Comparison of ENCODE assay signal across 9 mouse cellular contexts in genomic region chr4:129082379-129083115, GRCm38 (mm10). TPM values are rescaled to one million over a fixed set of nuclear protein-coding genes. Genes with fewer than 3 reads are reported as not detected.
A peak's percentile ranks its signal among the peaks of the same experiment; 100 is the strongest.
DNase-seq lines count a peak whose midpoint lies in the region; ATAC-seq lines count a peak whose summit lies in the region.
"Had no signal": no experiment of that assay in that cellular context is flagged by ENCODE, and none has a peak within 500 bp of the region (broad histone marks: within the 10 kb centered on the region; RNA-seq: fewer than 3 reads in every experiment).

No protein-coding gene starts in this region.

- H3K4me3 ChIP-seq in forebrain, embryonic 10.5 days = no peak overlapping the region
- H3K4me3 ChIP-seq in lung, embryonic 16.5 days (ENCODE audit: low read length) = no peak overlapping the region
- H3K4me3 ChIP-seq: limb, embryonic 12.5 days had no signal

- intact Hi-C loops in heart, postnatal 14 days (cut with DNase I) = loop anchor here (1.0 kb wide), 1 partner anchor 111 kb away; no protein-coding TSS in a partner anchor

- ATAC-seq in lung, embryonic 16.5 days (ENCODE audit: low read depth) = peak; percentile 85

- no peak overlapping the region for H3K9ac ChIP-seq in lung, embryonic 16.5 days (ENCODE audit: low read length)
- H3K9ac ChIP-seq: limb, embryonic 12.5 days had no signal

- no peaks in the 10 kb centered on the region for H3K4me1 ChIP-seq in forebrain, embryonic 10.5 days
- peaks cover 9% of the 10 kb centered on the region for H3K4me1 ChIP-seq in lung, embryonic 16.5 days (replicated peaks; ENCODE audit: control insufficient read depth, insufficient read depth, low read length)
- H3K4me1 ChIP-seq: limb, embryonic 12.5 days had no signal

- DNase-seq in ES-CJ7 (ENCODE audit: low read depth, low spot score) = peak; percentile 79
- DNase-seq in c-Kit-negative CD71-positive TER-119-positive erythroid progenitor cells, embryonic 14.5 days (ENCODE audit: low read depth, low spot score) = peak; percentile 16
- peak; percentile 64 for DNase-seq in forebrain, embryonic 10.5 days (ENCODE audit: extremely low spot score, low spot score)
- DNase-seq in heart, postnatal 14 days = peak; percentile 63 to 75
- peak; percentile 37 to 74 for DNase-seq in layer of hippocampus, adult 18-20 months (ENCODE audit: low spot score in 2 of 2)
- peak; percentile 85 for DNase-seq in retina, embryonic 14.5 days (ENCODE audit: low spot score)
- peak; percentile 75 for DNase-seq in thymus, postnatal 4 days

- 0 out of 2 replicates have a peak overlapping the region, but pooled peaks have one; percentile 8 for H3K4me2 ChIP-seq in lung, embryonic 16.5 days (ENCODE audit: low read depth, low read length)
- H3K4me2 ChIP-seq: limb, embryonic 12.5 days had no signal

- H3K27ac ChIP-seq in forebrain, embryonic 10.5 days = no peak overlapping the region
- peak overlapping the region; percentile 64 for H3K27ac ChIP-seq in lung, embryonic 16.5 days (ENCODE audit: low read length)
- H3K27ac ChIP-seq: limb, embryonic 12.5 days had no signal

- 54% methylated on average over 10 of the region's 10 CpGs for WGBS in forebrain, embryonic 10.5 days
- 29% methylated on average over 10 of the region's 10 CpGs for WGBS in lung, embryonic 16.5 days

- H3K36me3 ChIP-seq in forebrain, embryonic 10.5 days (replicated peaks) = peaks cover 60% of the 10 kb centered on the region
- peaks cover 33% of the 10 kb centered on the region for H3K36me3 ChIP-seq in lung, embryonic 16.5 days (ENCODE audit: control insufficient read depth, insufficient read depth, low read length)

- H3K27me3 ChIP-seq in forebrain, embryonic 10.5 days (ENCODE audit: poor library complexity, severe bottlenecking) = no peaks in the 10 kb centered on the region
- no peaks in the 10 kb centered on the region for H3K27me3 ChIP-seq in lung, embryonic 16.5 days (ENCODE audit: control insufficient read depth, insufficient read depth, low read depth, low read length)
- H3K27me3 ChIP-seq: limb, embryonic 12.5 days had no signal

- peaks cover 4% of the 10 kb centered on the region; the same call in 1 of the 2 replicates for H3K9me3 ChIP-seq in forebrain, embryonic 10.5 days
- H3K9me3 ChIP-seq in lung, embryonic 16.5 days (ENCODE audit: control insufficient read depth, low read length) = peaks cover 8% of the 10 kb centered on the region; the same call in 1 of the 2 replicates
- H3K9me3 ChIP-seq: limb, embryonic 12.5 days had no signal

RNA-seq across cellular contexts. Expression of gene Tmem54, which starts 22.8 kb away (rescaled TPM):
- 3.3 and 4.6 TPM in 2 replicates for polyA plus RNA-seq in forebrain, embryonic 10.5 days (2016; fragmentation: Nextera tagmentation; extraction: Ambion mirVana)
- not detected for total RNA-seq in heart, postnatal 14 days (2021)
- not detected for total RNA-seq in layer of hippocampus, adult 18-20 months (2021)
- 16.3 and 17.7 TPM in 2 replicates for polyA plus RNA-seq in lung, embryonic 16.5 days (2015; fragmentation: Nextera tagmentation; extraction: Ambion mirVana)

RNA-seq across cellular contexts. Expression of gene Rnf19b, which starts 24.5 kb away (rescaled TPM):
- polyA plus RNA-seq in forebrain, embryonic 10.5 days (2016; fragmentation: Nextera tagmentation; extraction: Ambion mirVana) = 6.9 and 8.5 TPM in 2 replicates
- total RNA-seq in heart, postnatal 14 days (2021) = 10 to 100 TPM; 19.5 to 19.6 TPM
- total RNA-seq in layer of hippocampus, adult 18-20 months (2021) = 10 to 100 TPM; 43.5 to 46.4 TPM
- 7.1 TPM in 2 replicates for polyA plus RNA-seq in lung, embryonic 16.5 days (2015; fragmentation: Nextera tagmentation; extraction: Ambion mirVana)

RNA-seq across cellular contexts. Expression of gene Hpca, which starts 39.3 kb away (rescaled TPM):
- polyA plus RNA-seq in forebrain, embryonic 10.5 days (2016; fragmentation: Nextera tagmentation; extraction: Ambion mirVana) = 0.18 and 0.43 TPM in 2 replicates
- under 1 TPM in 1 of 2 experiments, not detected in 1; 0.41 TPM for total RNA-seq in heart, postnatal 14 days (2021)
- 1,000 to 10,000 TPM; 2,309 to 2,704 TPM for total RNA-seq in layer of hippocampus, adult 18-20 months (2021)
- 2.6 and 2.8 TPM in 2 replicates for polyA plus RNA-seq in lung, embryonic 16.5 days (2015; fragmentation: Nextera tagmentation; extraction: Ambion mirVana)

RNA-seq across cellular contexts. Expression of gene Fndc5, which starts 54.3 kb away (rescaled TPM):
- 0.56 and 0.93 TPM in 2 replicates for polyA plus RNA-seq in forebrain, embryonic 10.5 days (2016; fragmentation: Nextera tagmentation; extraction: Ambion mirVana)
- total RNA-seq in heart, postnatal 14 days (2021) = 100 to 1,000 TPM; 221 to 229 TPM
- 10 to 100 TPM; 75.5 to 84.2 TPM for total RNA-seq in layer of hippocampus, adult 18-20 months (2021)
- 2.2 and 2.9 TPM in 2 replicates for polyA plus RNA-seq in lung, embryonic 16.5 days (2015; fragmentation: Nextera tagmentation; extraction: Ambion mirVana)

Comparison
In these comparisons a context has a peak if more than half of its experiments do, and no peak if none do; other contexts are left out.
1. DNase-seq: peak in every context shown above with its lines; median percentile 85 in retina, embryonic 14.5 days; 79 in ES-CJ7; 75 in thymus, postnatal 4 days; 69 in heart, postnatal 14 days; 64 in forebrain, embryonic 10.5 days; 56 in layer of hippocampus, adult 18-20 months; 16 in c-Kit-negative CD71-positive TER-119-positive erythroid progenitor cells, embryonic 14.5 days.
2. RNA of gene Hpca, which starts 39.3 kb away (total RNA-seq): 2,309 to 2,704 TPM in layer of hippocampus, adult 18-20 months; 0.41 TPM in heart, postnatal 14 days; every median in the first group is over 1,000 times any median in the second.